Mouse (Mus musculus) stomach, postnatal 0 days (tissue): ENCODE data around the gene Tbc1d10a.

Experiments
- CTCF ChIP-seq: IDR thresholded peaks from 2 replicates; pipeline ENCODE4 v1.5.1; 2016; ENCODE audit warnings: antibody characterized with exemption, low read depth, mild to moderate bottlenecking, moderate library complexity
- EP300 ChIP-seq: optimal IDR thresholded peaks from 2 replicates; pipeline ENCODE3; 2016; ENCODE audit warnings: antibody characterized with exemption

GRCm38 (mm10) chr11:4148120-4148519 is 38.5 kb upstream of the Tbc1d10a start:
- TF ChIP-seq CTCF (no peak), EP300 (no peak)
